Mouse (Mus musculus): ENCODE measurements around the gene Gm20741. TPM values are rescaled to one million over a fixed set of nuclear protein-coding genes. Genes with fewer than 3 reads are reported as not detected.
A peak's percentile ranks its signal among the peaks of the same experiment; 100 is the strongest.

Gene Gm20741
- polyA plus RNA-seq (2021) = not detected

DNA sequence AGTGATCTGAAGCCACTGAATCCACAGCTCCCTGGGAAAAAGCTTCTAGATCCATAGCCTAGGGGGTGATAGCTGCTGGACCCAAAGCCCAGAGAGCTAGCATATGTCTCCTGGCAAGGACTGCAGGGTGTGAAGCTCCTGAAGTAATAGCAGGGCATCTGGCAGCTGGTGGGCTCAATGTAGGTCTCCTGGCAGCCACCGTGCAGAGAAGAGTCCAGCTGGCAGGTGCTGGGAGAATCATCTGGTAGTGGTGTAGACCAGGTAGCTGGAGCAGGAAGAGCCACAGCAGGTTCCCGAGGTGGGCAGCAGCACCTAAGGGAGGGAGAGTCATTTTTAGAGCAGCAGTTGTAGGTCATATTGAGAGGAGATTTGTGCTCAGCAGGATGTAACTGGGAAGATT, at the start of gene Gm20741:
Gene Gm20741, minus strand, starts transcription at position 394 of the 400 bp plus-strand sequence.
- no peaks in the 10 kb centered on the region for H3K27me3 ChIP-seq
- POLR2A ChIA-PET = no interaction called here
- no peak for TF ChIP-seq CTCF (IDR thresholded peaks at IDR 0.05)
- ATAC-seq (no peak), DNase-seq (ENCODE audit: low read depth, low spot score) (no peak)
- CTCF ChIA-PET = no interaction called here
- in situ Hi-C loops (cut with MboI; ENCODE audit: low pct_unique_long_range_greater_than_20kb) = no loop called here

DNA sequence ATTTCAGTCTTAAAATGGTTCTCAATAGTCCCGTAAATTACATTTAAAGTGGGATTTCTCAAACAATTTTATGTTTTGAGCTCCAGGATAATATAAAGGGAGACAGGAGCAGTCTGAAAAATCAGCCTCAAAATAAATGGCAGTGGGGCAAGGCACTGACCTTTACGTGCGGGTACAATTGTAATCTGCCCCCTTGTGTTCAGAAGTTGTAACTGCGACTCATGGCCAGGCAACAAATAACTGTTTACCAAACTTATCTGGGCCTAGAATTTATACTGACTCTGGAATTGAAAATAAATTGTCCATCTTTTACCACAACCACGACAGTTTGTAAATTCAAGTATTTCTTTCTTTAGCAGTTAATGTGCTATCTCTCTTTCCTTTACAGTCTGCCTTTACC, 39.4 kb upstream of the Gm20741 start:
- ATAC-seq (no peak), DNase-seq (ENCODE audit: low read depth, low spot score) (no peak)
- peaks cover 17% of the 10 kb centered on the region for H3K27me3 ChIP-seq
- in situ Hi-C loops (cut with MboI; ENCODE audit: low pct_unique_long_range_greater_than_20kb) = no loop called here
- CTCF ChIA-PET = no interaction called here
- TF ChIP-seq CTCF (IDR thresholded peaks at IDR 0.05) = peak; percentile 81
- POLR2A ChIA-PET = no interaction called here

- ATAC-seq (no peak), DNase-seq (ENCODE audit: low read depth, low spot score) (no peak)
- H3K27me3 ChIP-seq = peaks cover 17% of the 10 kb centered on the region
- POLR2A ChIA-PET = no interaction called here
- in situ Hi-C loops (cut with MboI; ENCODE audit: low pct_unique_long_range_greater_than_20kb) = loop anchor here (25.0 kb wide), 1 partner anchor 914 kb away; no protein-coding TSS in a partner anchor
- no peak for TF ChIP-seq CTCF (IDR thresholded peaks at IDR 0.05)
- CTCF ChIA-PET = no interaction called here
Measured at GRCm38 (mm10) chr16:88848558-88848957, 36.5 kb upstream of the Gm20741 start.

- ChIA-PET POLR2A (no interaction called here), CTCF (no interaction called here)
- DNase-seq (ENCODE audit: low read depth, low spot score) (no peak), ATAC-seq (no peak)
- peaks cover 17% of the 10 kb centered on the region for H3K27me3 ChIP-seq
- in situ Hi-C loops (cut with MboI; ENCODE audit: low pct_unique_long_range_greater_than_20kb) = loop anchor here (25.0 kb wide), 1 partner anchor 915 kb away; no protein-coding TSS in a partner anchor
- no peak for TF ChIP-seq CTCF (IDR thresholded peaks at IDR 0.05)
Measured at GRCm38 (mm10) chr16:88847363-88847762, 35.3 kb upstream of the Gm20741 start.

GRCm38 (mm10) chr16:88826978-88827377, 15.0 kb upstream of the Gm20741 start:
- peaks cover 26% of the 10 kb centered on the region for H3K27me3 ChIP-seq
- DNase-seq (ENCODE audit: low read depth, low spot score) (no peak), ATAC-seq (no peak)
- in situ Hi-C loops (cut with MboI; ENCODE audit: low pct_unique_long_range_greater_than_20kb) = loop anchor here (10.0 to 25.0 kb wide), 2 partner anchors 452 to 935 kb away; no protein-coding TSS in a partner anchor
- no peak for TF ChIP-seq CTCF (IDR thresholded peaks at IDR 0.05)
- CTCF ChIA-PET = no interaction called here
- POLR2A ChIA-PET = no interaction called here

GRCm38 (mm10) chr16:88826095-88826652, 14.2 kb upstream of the Gm20741 start, which contains the start of gene Krtap14:
TSS of gene Krtap14 (minus strand) at chr16:88826145.
- in situ Hi-C loops (cut with MboI; ENCODE audit: low pct_unique_long_range_greater_than_20kb) = loop anchor here (10.0 to 25.0 kb wide), 2 partner anchors 451 to 936 kb away; no protein-coding TSS in a partner anchor
- CTCF ChIA-PET = no interaction called here
- POLR2A ChIA-PET = no interaction called here
- H3K27me3 ChIP-seq = peaks cover 22% of the 10 kb centered on the region
- ATAC-seq (no peak), DNase-seq (ENCODE audit: low read depth, low spot score) (no peak)
- TF ChIP-seq CTCF (IDR thresholded peaks at IDR 0.05) = no peak

DNA sequence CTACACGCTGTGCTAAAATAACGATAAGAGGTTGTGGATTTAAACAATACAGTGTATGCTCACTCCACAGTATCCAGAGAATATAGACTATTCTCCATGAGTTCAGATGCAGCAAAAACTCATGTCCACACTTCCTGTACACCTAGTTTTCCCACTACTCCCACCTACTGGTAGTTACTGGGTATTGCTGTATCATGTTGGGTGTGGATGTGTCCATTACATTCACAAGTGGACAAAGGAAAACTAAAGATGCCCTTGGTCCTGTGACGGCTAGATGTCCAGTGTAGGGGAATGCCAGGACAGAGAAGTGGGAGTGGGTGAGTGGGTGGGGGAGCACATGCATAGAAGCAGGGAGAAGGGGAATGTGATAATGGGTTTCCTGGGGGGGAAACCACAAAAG, 11.7 kb upstream of the Gm20741 start:
- DNase-seq (ENCODE audit: low read depth, low spot score) (no peak), ATAC-seq (peak; percentile 65)
- H3K27me3 ChIP-seq = peaks cover 10% of the 10 kb centered on the region
- TF ChIP-seq CTCF (IDR thresholded peaks at IDR 0.05) = peak; percentile 70
- in situ Hi-C loops (cut with MboI; ENCODE audit: low pct_unique_long_range_greater_than_20kb) = loop anchor here (10.0 kb wide), 1 partner anchor 449 kb away; no protein-coding TSS in a partner anchor
- CTCF ChIA-PET = no interaction called here
- POLR2A ChIA-PET = no interaction called here

- H3K27me3 ChIP-seq = peaks cover 5% of the 10 kb centered on the region
- DNase-seq (ENCODE audit: low read depth, low spot score) (no peak), ATAC-seq (no peak)
- ChIA-PET POLR2A (no interaction called here), CTCF (no interaction called here)
- in situ Hi-C loops (cut with MboI; ENCODE audit: low pct_unique_long_range_greater_than_20kb) = loop anchor here (10.0 kb wide), 1 partner anchor 445 kb away; no protein-coding TSS in a partner anchor
- TF ChIP-seq CTCF (IDR thresholded peaks at IDR 0.05) = no peak
Measured at GRCm38 (mm10) chr16:88820066-88820465, 8.0 kb upstream of the Gm20741 start, which contains the start of gene Krtap15. TSS of gene Krtap15 (plus strand) at chr16:88820215.

- in situ Hi-C loops (cut with MboI; ENCODE audit: low pct_unique_long_range_greater_than_20kb) = no loop called here
- no peak for TF ChIP-seq CTCF (IDR thresholded peaks at IDR 0.05)
- ATAC-seq = no peak
- DNase-seq (ENCODE audit: low read depth, low spot score) = no peak
- ChIA-PET CTCF (no interaction called here), POLR2A (no interaction called here)
- peaks cover 4% of the 10 kb centered on the region for H3K27me3 ChIP-seq
Measured at GRCm38 (mm10) chr16:88786786-88787185, 25.2 kb downstream of the Gm20741 start.

DNA sequence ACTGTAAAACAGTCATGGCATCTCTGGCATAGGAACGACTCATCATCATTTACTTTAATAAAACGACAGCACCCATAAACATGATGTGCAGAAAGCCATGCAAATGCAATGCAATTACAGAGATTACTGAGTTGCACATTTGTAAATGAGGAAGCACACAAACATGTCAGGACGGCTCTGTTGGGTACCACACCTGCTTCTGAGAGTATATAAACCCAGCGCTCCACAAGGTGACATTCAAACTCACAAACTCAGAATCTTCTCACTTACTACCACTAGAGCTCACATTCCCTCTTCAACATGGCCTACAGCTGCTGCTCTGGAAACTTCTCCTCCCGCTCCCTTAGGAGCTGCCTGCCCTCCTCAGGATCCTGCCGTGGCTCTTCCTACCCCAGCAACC, 34.4 kb downstream of the Gm20741 start, which contains the start of gene Gm5965:
Gene Gm5965, plus strand, starts transcription at position 301 of the 400 bp plus-strand sequence.
- in situ Hi-C loops (cut with MboI; ENCODE audit: low pct_unique_long_range_greater_than_20kb) = no loop called here
- no peak for DNase-seq (ENCODE audit: low read depth, low spot score)
- ChIA-PET POLR2A (no interaction called here), CTCF (no interaction called here)
- no peak for TF ChIP-seq CTCF (IDR thresholded peaks at IDR 0.05)
- no peak for ATAC-seq
- H3K27me3 ChIP-seq = no peaks in the 10 kb centered on the region

DNA sequence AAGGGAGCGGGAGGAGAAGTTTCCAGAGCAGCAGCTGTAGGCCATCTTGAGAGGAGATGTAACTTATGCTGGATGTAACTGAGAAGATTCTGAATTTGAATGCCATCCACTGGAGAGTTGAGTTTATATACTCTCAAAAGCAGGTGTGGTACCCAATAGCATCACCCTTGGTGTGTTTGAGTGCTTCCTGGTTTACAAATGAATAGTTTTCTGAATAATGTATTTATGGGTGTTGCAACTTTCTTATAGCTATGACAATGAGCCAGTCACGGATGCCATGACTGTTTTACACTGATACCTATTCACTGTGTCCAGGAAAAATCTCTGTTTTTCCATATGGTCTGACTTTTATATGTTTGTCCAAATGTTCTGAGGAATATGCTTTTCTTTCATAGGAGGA, 37.9 kb downstream of the Gm20741 start, which contains the start of gene 2310057N15Rik:
Gene 2310057N15Rik, minus strand, starts transcription at position 101 of the 400 bp plus-strand sequence.
- ChIA-PET POLR2A (no interaction called here), CTCF (no interaction called here)
- DNase-seq (ENCODE audit: low read depth, low spot score) = no peak

More for the DNA sequence above, 37.9 kb downstream of the Gm20741 start, which contains the start of gene 2310057N15Rik:
- in situ Hi-C loops (cut with MboI; ENCODE audit: low pct_unique_long_range_greater_than_20kb) = no loop called here
- ATAC-seq = no peak
- no peak for TF ChIP-seq CTCF (IDR thresholded peaks at IDR 0.05)
- no peaks in the 10 kb centered on the region for H3K27me3 ChIP-seq

Other genes starting within 250 kb of the Gm20741 start
- 0.08 TPM for gene Cldn8, start 249.0 kb downstream of the Gm20741 start, polyA plus RNA-seq (2021)
- gene Krtap24-1, start 199.9 kb downstream of the Gm20741 start, polyA plus RNA-seq (2021) = not detected
- not detected for gene 2310079G19Rik, start 184.6 kb downstream of the Gm20741 start, polyA plus RNA-seq (2021)
- not detected for gene Krtap26-1, start 164.4 kb downstream of the Gm20741 start, polyA plus RNA-seq (2021)
- not detected for gene Krtap27-1, start 140.5 kb downstream of the Gm20741 start, polyA plus RNA-seq (2021)
- not detected for gene 2310061N02Rik, start 104.3 kb downstream of the Gm20741 start, polyA plus RNA-seq (2021)
- gene Krtap13-1, start 83.4 kb downstream of the Gm20741 start, polyA plus RNA-seq (2021) = not detected
- not detected for gene Krtap13, start 60.6 kb downstream of the Gm20741 start, polyA plus RNA-seq (2021)
- not detected for gene 2310034C09Rik, start 53.4 kb downstream of the Gm20741 start, polyA plus RNA-seq (2021)
- not detected for gene 2310057N15Rik, start 38.0 kb downstream of the Gm20741 start, polyA plus RNA-seq (2021)
- not detected for gene Gm5965, start 34.3 kb downstream of the Gm20741 start, polyA plus RNA-seq (2021)
- not detected for gene Krtap15, start 8.0 kb upstream of the Gm20741 start, polyA plus RNA-seq (2021)
- gene Krtap14, start 13.9 kb upstream of the Gm20741 start, polyA plus RNA-seq (2021) = not detected
- not detected for gene Krtap19-1, start 57.2 kb upstream of the Gm20741 start, polyA plus RNA-seq (2021)
- not detected for gene Krtap19-2, start 62.0 kb upstream of the Gm20741 start, polyA plus RNA-seq (2021)
- not detected for gene Krtap19-3, start 65.8 kb upstream of the Gm20741 start, polyA plus RNA-seq (2021)
- not detected for gene Krtap19-4, start 72.9 kb upstream of the Gm20741 start, polyA plus RNA-seq (2021)
- gene Krtap19-5, start 84.2 kb upstream of the Gm20741 start, polyA plus RNA-seq (2021) = not detected
- gene Krtap19-9b, start 120.0 kb upstream of the Gm20741 start, polyA plus RNA-seq (2021) = not detected
- gene Krtap16-3, start 150.7 kb upstream of the Gm20741 start, polyA plus RNA-seq (2021) = not detected
- gene Krtap22-2, start 198.5 kb upstream of the Gm20741 start, polyA plus RNA-seq (2021) = not detected
- not detected for gene Gm10229, start 203.1 kb upstream of the Gm20741 start, polyA plus RNA-seq (2021)
- not detected for gene Krtap6-1, start 219.5 kb upstream of the Gm20741 start, polyA plus RNA-seq (2021)
- gene Gm10228, start 229.3 kb upstream of the Gm20741 start, polyA plus RNA-seq (2021) = not detected
- not detected for gene Krtap6-5, start 235.7 kb upstream of the Gm20741 start, polyA plus RNA-seq (2021)

Measured in Patski (cell line).